Mouse (Mus musculus) cerebellum, adult (tissue): ENCODE data around the gene Wdr83os.
"Not testable (repeated sequence)": the region's sequence is repeated elsewhere in the genome, so short reads cannot be mapped to it uniquely, and the experiment has no call there.

Experiments
- ATAC-seq: cut with Nextera tagmentation; 2 replicates; pipeline ENCODE4 v1.9.2; 2017; ENCODE audit warnings: mild to moderate bottlenecking, moderate library complexity, mixed read lengths; ENCODE audit not compliant: insufficient number of reproducible peaks, low FRiP score, low TSS enrichment

Gene Wdr83os

DNA sequence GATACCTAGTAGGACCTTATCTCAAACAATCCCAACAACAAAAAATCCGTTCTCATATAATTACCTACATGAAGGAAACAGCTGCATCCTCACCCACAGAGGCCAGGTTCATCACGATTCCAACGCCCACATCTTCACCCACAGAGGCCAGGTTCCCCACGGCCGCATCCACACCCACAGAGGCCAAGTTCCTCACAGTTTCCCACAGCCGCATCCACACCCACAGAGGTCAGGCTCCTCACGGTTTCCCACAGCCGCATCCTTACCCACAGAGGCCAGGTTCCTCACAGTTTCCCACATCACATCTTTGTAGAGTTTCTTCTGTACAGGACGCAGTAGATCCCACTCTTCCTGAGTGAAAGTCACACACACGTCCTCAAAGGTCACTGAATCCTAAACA lies 32.7 kb downstream of the Wdr83os start:
- ATAC-seq = no peak

DNA sequence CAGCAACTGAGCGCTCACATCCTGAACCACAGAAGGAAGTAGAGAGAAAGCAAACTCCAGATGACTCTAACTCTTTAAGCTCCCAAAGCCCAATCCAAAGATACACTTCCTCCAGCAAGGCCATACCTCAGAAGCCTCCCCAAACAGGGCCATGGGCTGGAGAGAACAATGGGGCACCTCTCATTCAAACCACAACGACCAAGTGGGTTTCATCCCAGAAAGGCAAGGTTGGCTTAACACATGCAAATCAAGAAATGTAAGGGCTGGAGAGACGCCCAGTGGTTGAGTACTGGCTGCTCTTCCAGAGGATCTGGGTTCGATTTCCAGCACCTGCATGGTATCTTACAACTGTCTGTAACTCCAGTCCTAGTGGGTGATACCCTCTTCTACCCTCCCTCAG lies 35.0 kb downstream of the Wdr83os start:
- no peak for ATAC-seq

DNA sequence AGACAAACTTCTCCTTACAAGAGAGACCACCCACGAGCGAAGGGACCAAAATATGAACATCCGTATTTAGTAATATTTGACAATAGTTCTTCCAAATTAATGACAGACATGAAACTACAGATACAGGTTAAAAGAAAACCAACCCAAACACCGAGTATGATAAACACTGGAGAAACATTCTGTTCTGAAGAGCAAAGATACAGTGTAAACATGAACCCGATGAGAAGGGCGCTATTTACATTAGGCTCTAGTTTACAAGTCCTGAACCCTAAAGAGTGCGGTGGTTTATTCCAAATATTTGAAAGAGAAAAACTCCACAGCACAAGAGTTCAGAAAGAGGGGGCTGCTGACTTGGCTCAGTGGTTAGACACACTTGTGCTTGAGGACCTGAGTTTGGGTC lies 36.4 kb downstream of the Wdr83os start:
- ATAC-seq = no peak

DNA sequence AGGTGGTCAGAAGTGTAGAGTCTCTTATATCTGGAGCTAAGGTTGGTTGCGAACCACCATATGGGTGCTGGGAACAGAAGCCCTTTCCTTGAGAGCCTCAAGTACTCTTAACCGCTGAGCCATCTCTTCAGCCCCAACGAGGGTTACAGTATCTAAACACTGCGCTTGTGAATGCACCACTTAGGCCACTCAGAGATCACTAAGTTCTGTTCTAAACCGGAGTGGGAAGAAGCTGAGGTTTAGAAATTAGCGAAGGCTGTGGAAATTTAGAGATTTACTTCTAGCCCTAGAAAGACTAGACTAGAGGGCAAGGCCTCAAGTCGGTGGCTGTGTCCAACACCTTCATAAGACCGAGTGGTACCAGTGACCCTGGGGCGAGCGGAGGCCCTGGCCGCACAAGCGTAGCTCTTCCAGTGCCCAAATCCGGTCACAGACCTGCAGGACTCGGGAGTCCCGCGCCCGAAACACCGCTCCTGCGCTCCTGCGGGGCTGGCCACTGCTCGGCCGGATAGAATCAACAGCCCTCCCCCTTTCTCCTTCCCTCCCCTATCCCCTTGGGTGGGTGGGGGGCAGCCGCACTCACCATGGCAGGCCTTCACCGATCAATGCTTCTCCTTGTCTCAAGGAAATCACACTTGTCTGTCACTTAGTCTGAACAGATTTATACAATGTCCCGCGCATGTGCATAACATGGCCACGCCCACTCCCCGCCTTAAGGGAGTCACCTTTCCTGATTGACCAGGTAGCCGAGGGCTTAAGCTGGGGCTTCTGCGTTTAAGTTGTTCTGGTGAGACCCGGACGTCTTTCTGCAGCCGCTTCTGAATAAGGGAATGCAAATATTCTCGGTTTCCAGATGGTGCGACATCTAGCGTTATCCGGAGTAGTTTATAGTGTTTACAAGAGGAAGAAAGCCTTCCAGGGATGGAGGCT lies 38.8 kb downstream of the Wdr83os start:
- peak; percentile 96 for ATAC-seq

DNA sequence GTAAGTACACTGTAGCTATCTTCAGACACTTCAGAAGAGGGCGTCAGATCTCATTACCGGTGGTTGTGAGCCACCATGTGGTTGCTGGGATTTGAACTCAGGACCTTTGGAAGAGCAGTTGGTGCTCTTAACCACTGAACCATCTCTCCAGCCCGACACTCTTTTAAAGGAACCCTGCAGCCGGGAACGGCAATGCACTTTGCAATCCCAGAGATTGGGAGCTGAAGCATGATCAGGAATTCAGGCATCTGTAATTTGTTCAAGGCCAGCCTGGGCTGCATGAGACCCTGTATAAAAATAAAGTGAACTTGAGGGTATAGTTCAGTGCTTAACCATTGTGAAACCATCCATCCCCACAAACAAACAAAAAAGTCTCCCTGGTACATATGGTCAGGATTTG lies 39.7 kb downstream of the Wdr83os start:
- ATAC-seq = not testable (repeated sequence)

DNA sequence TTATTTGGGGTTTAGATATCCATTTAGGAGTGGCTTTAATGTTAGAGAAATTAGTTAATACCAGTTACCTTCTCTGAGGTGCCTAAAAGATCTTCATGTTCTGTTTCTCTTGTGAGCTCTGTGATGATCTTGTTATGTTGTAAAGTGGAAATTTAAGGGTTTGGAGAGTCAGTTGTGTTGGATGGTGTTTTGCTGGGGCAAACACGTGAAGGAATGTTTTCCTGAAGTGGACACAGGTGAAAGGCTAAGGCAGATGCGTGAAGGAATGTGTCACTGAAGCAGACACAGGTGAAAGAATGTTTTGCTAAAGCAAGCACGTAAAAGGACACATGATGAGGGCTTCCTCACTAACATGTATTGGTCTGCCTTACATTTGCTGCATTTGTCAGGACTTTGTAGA lies 42.5 kb downstream of the Wdr83os start, which contains the start of gene Zfp791:
Gene Zfp791 (minus strand): TSS at position 101 of the 400 bp plus-strand sequence.
- ATAC-seq = no peak

DNA sequence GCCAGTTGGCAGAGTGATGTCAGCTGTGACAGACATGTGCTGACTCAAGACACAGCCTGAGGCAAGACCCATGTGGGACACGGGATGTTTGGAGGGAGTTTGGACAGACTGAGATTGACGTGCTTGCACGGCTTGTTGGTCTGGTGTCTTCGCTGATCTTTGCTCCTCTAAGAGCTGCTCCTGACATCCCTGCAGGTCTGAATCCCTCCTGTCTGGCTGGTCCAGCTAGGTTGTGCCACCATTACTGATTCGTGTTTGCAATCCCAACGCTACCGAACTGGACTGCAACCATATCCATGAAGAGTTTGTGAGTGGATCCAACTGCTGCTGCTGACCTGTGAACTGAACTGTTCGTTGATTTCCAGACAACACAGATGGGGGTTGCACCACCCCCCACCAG lies 43.2 kb downstream of the Wdr83os start:
- ATAC-seq = no peak
